Mouse (Mus musculus): ENCODE measurements around the gene Srgap3. TPM values are rescaled to one million over a fixed set of nuclear protein-coding genes. Genes with fewer than 3 reads are reported as not detected.

Srgap3 gene
- polyA plus RNA-seq, 1 experiment = 0.01 TPM

DNA sequence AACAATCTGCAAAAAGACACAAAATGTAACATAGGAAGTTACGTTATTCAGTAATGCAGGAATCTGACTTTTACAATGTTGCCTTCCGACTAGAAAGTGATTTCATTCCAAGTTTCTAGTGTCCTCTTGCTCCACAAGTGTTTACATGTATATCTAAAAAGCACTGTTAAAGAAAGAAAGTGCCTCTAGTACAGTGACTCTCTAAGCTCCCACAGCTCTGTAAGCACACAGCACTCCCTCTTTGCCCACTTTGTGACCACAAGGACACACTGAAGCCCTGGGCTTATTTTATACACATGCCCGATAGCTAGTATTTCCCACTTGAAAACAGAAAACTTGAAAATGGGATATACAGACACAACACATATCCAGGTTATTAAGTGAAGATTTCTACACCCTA lies 259.0 kb downstream of the Srgap3 start:
- Histone ChIP-seq H3K27me3 (ENCODE audit: control insufficient read depth) (no peaks in the 10 kb centered on the region), H3K36me3 (ENCODE audit: control insufficient read depth) (peaks cover 92% of the 10 kb centered on the region), H3K4me3 (replicated peaks) (no peak overlapping the region), H3K9me3 (ENCODE audit: control insufficient read depth, low read length) (no peaks in the 10 kb centered on the region), H3K4me1 (ENCODE audit: control insufficient read depth) (peaks cover 20% of the 10 kb centered on the region)
- TF ChIP-seq TAL1 (IDR thresholded peaks at IDR 0.05; ENCODE audit: low read length) (no peak), GATA1 (IDR thresholded peaks at IDR 0.05; ENCODE audit: low read length) (no peak)

- no peak overlapping the region for H3K4me3 ChIP-seq (replicated peaks)
- no peaks in the 10 kb centered on the region for H3K9me3 ChIP-seq (ENCODE audit: control insufficient read depth, low read length)
- no peak for TF ChIP-seq TAL1 (IDR thresholded peaks at IDR 0.05; ENCODE audit: low read length)
- no peak for TF ChIP-seq GATA1 (IDR thresholded peaks at IDR 0.05; ENCODE audit: low read length)
- H3K27me3 ChIP-seq (ENCODE audit: control insufficient read depth) = no peaks in the 10 kb centered on the region
- H3K4me1 ChIP-seq (ENCODE audit: control insufficient read depth) = peaks cover 20% of the 10 kb centered on the region
- H3K36me3 ChIP-seq (ENCODE audit: control insufficient read depth) = peaks cover 92% of the 10 kb centered on the region
These were observed 260.6 kb downstream of the Srgap3 start for GRCm38 (mm10) chr6:112686485-112686884.

- Histone ChIP-seq H3K36me3 (ENCODE audit: control insufficient read depth) (peaks cover 94% of the 10 kb centered on the region), H3K4me1 (ENCODE audit: control insufficient read depth) (peaks cover 20% of the 10 kb centered on the region), H3K9me3 (ENCODE audit: control insufficient read depth, low read length) (no peaks in the 10 kb centered on the region), H3K27me3 (ENCODE audit: control insufficient read depth) (no peaks in the 10 kb centered on the region), H3K4me3 (replicated peaks) (no peak overlapping the region)
- no peak; the same call in 1 of the 2 replicates for TF ChIP-seq GATA1 (IDR thresholded peaks at IDR 0.05; ENCODE audit: low read length)
- no peak for TF ChIP-seq TAL1 (IDR thresholded peaks at IDR 0.05; ENCODE audit: low read length)
These were observed 263.0 kb downstream of the Srgap3 start for GRCm38 (mm10) chr6:112684065-112684464.

Other genes with a start within 250 kb of the Srgap3 start
- gene Thumpd3, start 99.0 kb upstream of the Srgap3 start, polyA plus RNA-seq (2012) = 0.25 and 0.34 TPM in 2 replicates
- gene Setd5, start 130.1 kb upstream of the Srgap3 start, polyA plus RNA-seq (2012) = 0.69 and 1.3 TPM in 2 replicates
- 0.01 TPM in 1 of 2 replicates, not detected in the other for gene Lhfpl4, start 248.1 kb upstream of the Srgap3 start, polyA plus RNA-seq (2012)

All from erythroblast, embryonic 14.5 days (primary cell).